ENCODE assay signal across 16 mouse cellular contexts in the genomic region with DNA sequence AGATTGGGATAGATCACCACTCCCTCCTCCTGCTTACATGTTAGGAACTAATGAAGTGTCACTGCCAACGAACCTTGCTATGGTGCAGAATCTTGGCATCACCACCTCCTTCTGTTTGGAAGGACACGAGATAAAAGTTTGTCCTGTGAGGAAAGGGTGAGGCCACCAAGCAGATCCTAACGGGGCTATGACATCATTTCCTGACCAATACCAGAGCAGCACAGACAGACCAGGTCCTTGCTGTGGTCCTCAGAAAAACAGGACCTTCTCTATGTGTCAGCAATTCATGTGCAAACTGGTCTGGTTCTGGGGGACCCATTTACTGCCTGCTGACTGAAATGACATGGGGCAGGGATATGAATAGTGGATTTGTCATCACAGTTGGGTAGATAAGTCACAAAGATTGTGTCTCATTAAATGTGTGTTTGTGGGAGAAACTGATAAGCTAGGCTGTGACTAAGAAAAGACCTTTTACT.
DNase-seq lines count a peak whose midpoint lies in the region; ATAC-seq and TF ChIP-seq lines count a peak whose summit lies in the region.
"Had no signal": no experiment of that assay in that cellular context is flagged by ENCODE, and none has a peak within 500 bp of the region (broad histone marks: within the 10 kb centered on the region; RNA-seq: fewer than 3 reads in every experiment).

No protein-coding gene starts in this region.

- no peaks in the 10 kb centered on the region for H3K27me3 ChIP-seq in forebrain, embryonic 15.5 days
- no peaks in the 10 kb centered on the region for H3K27me3 ChIP-seq in forebrain, postnatal 0 days (ENCODE audit: insufficient read depth, low read length)
- no peaks in the 10 kb centered on the region for H3K27me3 ChIP-seq in MEL (ENCODE audit: control insufficient read depth in 1 of 2, insufficient read depth in 2 of 2, low read length in 2 of 2)
- H3K27me3 ChIP-seq in hindbrain, embryonic 11.5 days (ENCODE audit: control insufficient read depth, insufficient read depth, low read length), result no peaks in the 10 kb centered on the region
- H3K27me3 ChIP-seq: limb, embryonic 12.5 days had no signal

- peaks cover 2% of the 10 kb centered on the region for H3K36me3 ChIP-seq in forebrain, embryonic 15.5 days
- peaks cover 16% of the 10 kb centered on the region for H3K36me3 ChIP-seq in forebrain, postnatal 0 days (ENCODE audit: insufficient read depth)
- peaks cover 2 to 23% of the 10 kb centered on the region in 2 experiments; a peak in 3 of 4 replicates for H3K36me3 ChIP-seq in MEL (ENCODE audit: control insufficient read depth in 1 of 2, insufficient read depth in 2 of 2, low read length in 2 of 2)
- H3K36me3 ChIP-seq in macrophage (ENCODE audit: inconsistent target), result peaks cover 8% of the 10 kb centered on the region; the same call in 1 of the 2 replicates
- H3K36me3 ChIP-seq in hindbrain, embryonic 11.5 days (ENCODE audit: control insufficient read depth, insufficient read depth, low read length), result no peaks in the 10 kb centered on the region; the same call in 1 of the 2 replicates

- no peak for TF ChIP-seq POLR2A in MEL (IDR thresholded peaks at IDR 0.05; ENCODE audit: control insufficient read depth in 1 of 2, insufficient read depth in 1 of 2, low read depth in 1 of 2, low read length in 2 of 2, poor library complexity in 1 of 2)

- no peak overlapping the region for H3K4me2 ChIP-seq in forebrain, embryonic 15.5 days (replicated peaks)
- no peak overlapping the region for H3K4me2 ChIP-seq in forebrain, postnatal 0 days (ENCODE audit: low read depth)
- no peak overlapping the region for H3K4me2 ChIP-seq in hindbrain, embryonic 11.5 days (replicated peaks; ENCODE audit: low read depth, low read length)
- H3K4me2 ChIP-seq: limb, embryonic 12.5 days had no signal

- no peak overlapping the region for H3K9ac ChIP-seq in forebrain, embryonic 15.5 days (replicated peaks)
- no peak overlapping the region for H3K9ac ChIP-seq in forebrain, postnatal 0 days
- H3K9ac ChIP-seq in MEL (ENCODE audit: control insufficient read depth, low read depth, low read length, poor library complexity, severe bottlenecking), result no peak overlapping the region
- H3K9ac ChIP-seq in hindbrain, embryonic 11.5 days (ENCODE audit: low read depth, low read length), result no peak overlapping the region
- H3K9ac ChIP-seq: limb, embryonic 12.5 days had no signal

- H3K4me3 ChIP-seq in forebrain, embryonic 15.5 days, result no peak overlapping the region
- H3K4me3 ChIP-seq in forebrain, postnatal 0 days (ENCODE audit: low read depth, low read length), result no peak overlapping the region
- H3K4me3 ChIP-seq in layer of hippocampus, adult 2 months, result no peak overlapping the region
- H3K4me3 ChIP-seq in MEL (ENCODE audit: control insufficient read depth in 1 of 2, insufficient read depth in 1 of 2, low read depth in 2 of 2, low read length in 2 of 2) (no peak overlapping the region), macrophage (ENCODE audit: inconsistent target) (no peak overlapping the region)
- H3K4me3 ChIP-seq in hindbrain, embryonic 11.5 days (ENCODE audit: low read depth, low read length), result no peak overlapping the region
- H3K4me3 ChIP-seq: left cerebral cortex, adult 2 months; limb, embryonic 12.5 days had no signal

- H3K4me1 ChIP-seq in forebrain, embryonic 15.5 days, result peaks cover 10% of the 10 kb centered on the region; the same call in 1 of the 2 replicates
- no peaks in the 10 kb centered on the region for H3K4me1 ChIP-seq in forebrain, postnatal 0 days (ENCODE audit: insufficient read depth)
- peaks cover 10 to 20% of the 10 kb centered on the region in 2 experiments for H3K4me1 ChIP-seq in MEL (ENCODE audit: control insufficient read depth in 1 of 2, insufficient read depth in 2 of 2, low read length in 2 of 2)
- H3K4me1 ChIP-seq in hindbrain, embryonic 11.5 days (replicated peaks; ENCODE audit: control insufficient read depth, insufficient read depth, low read length), result no peaks in the 10 kb centered on the region

- H3K79me2 ChIP-seq in MEL (ENCODE audit: control insufficient read depth, insufficient read depth, low read length, poor library complexity) (no peaks in the 10 kb centered on the region), macrophage (ENCODE audit: inconsistent target) (no peaks in the 10 kb centered on the region)

- TF ChIP-seq RAD21 in MEL (IDR thresholded peaks at IDR 0.05; ENCODE audit: low read depth, low read length), result no peak

- no peaks in the 10 kb centered on the region for H3K9me3 ChIP-seq in forebrain, embryonic 15.5 days
- H3K9me3 ChIP-seq in forebrain, postnatal 0 days (ENCODE audit: low read length), result no peaks in the 10 kb centered on the region; the same call in 1 of the 2 replicates
- no peaks in the 10 kb centered on the region for H3K9me3 ChIP-seq in MEL (replicated peaks; ENCODE audit: insufficient read depth, low read length)
- H3K9me3 ChIP-seq in hindbrain, embryonic 11.5 days (ENCODE audit: control insufficient read depth, low read length), result no peaks in the 10 kb centered on the region
- H3K9me3 ChIP-seq: limb, embryonic 12.5 days had no signal

- peak; percentile 69 to 91 for TF ChIP-seq EP300 in MEL (IDR thresholded peaks at IDR 0.05; ENCODE audit: low read depth in 1 of 2, low read length in 2 of 2)

- WGBS in forebrain, embryonic 15.5 days, result 48% methylated on average over 3 of the region's 3 CpGs
- WGBS in forebrain, postnatal 0 days, result 54% methylated on average over 3 of the region's 3 CpGs
- 59% methylated on average over 3 of the region's 3 CpGs for WGBS in macrophage (ENCODE audit: missing documents)
- 87% methylated on average over 3 of the region's 3 CpGs for WGBS in hindbrain, embryonic 11.5 days

- DNase-seq in forebrain, postnatal 0 days, result no peak
- no peak for DNase-seq in layer of hippocampus, adult 2 months (ENCODE audit: low spot score in 2 of 2)
- DNase-seq in layer of hippocampus, postnatal 10 days (ENCODE audit: low spot score in 2 of 2), result no peak
- peak; percentile 64 for DNase-seq in MEL (ENCODE audit: low read depth, low spot score)
- no peak for DNase-seq in hindbrain, embryonic 11.5 days (ENCODE audit: low spot score)
- DNase-seq in right cerebral cortex, adult 18-20 months, result no peak
- DNase-seq: B cell, adult 2 months; embryo, embryonic 11 days; gastrocnemius, postnatal 36 days; kidney, adult 9 months; thymus, postnatal 36 days had no signal

- 0 out of 2 replicates have a peak overlapping the region, but pooled peaks have one; percentile 23 for H3K27ac ChIP-seq in forebrain, embryonic 15.5 days (replicated peaks)
- no peak overlapping the region for H3K27ac ChIP-seq in forebrain, postnatal 0 days (ENCODE audit: low read depth, low read length)
- H3K27ac ChIP-seq in layer of hippocampus, adult 2 months, result peak overlapping the region; percentile 18; the same call in 1 of the 2 replicates
- H3K27ac ChIP-seq in MEL (ENCODE audit: control insufficient read depth, low read depth, low read length) (peak overlapping the region; percentile 58), macrophage (peak overlapping the region; percentile 50)
- no peak overlapping the region for H3K27ac ChIP-seq in hindbrain, embryonic 11.5 days (ENCODE audit: low read depth, low read length)
- H3K27ac ChIP-seq: left cerebral cortex, adult 2 months; limb, embryonic 12.5 days; stomach, postnatal 0 days had no signal

- TF ChIP-seq CTCF in forebrain, postnatal 0 days (IDR thresholded peaks at IDR 0.05; ENCODE audit: low read depth), result no peak
- no peak for TF ChIP-seq CTCF in layer of hippocampus, adult 2 months (conservative IDR thresholded peaks at IDR 0.05)
- no peak for TF ChIP-seq CTCF in MEL (IDR thresholded peaks at IDR 0.05 in 2 of 3, conservative IDR thresholded peaks at IDR 0.05 in 1 of 3; ENCODE audit: control insufficient read depth in 1 of 3, insufficient read depth in 1 of 3, low read depth in 2 of 3, low read length in 3 of 3, poor library complexity in 1 of 3, severe bottlenecking in 1 of 3)

- no peak for ATAC-seq in forebrain, embryonic 15.5 days (replicated peaks)
- ATAC-seq in forebrain, postnatal 0 days, result no peak
- ATAC-seq in hindbrain, embryonic 11.5 days (ENCODE audit: low FRiP score), result no peak

TF ChIP-seq in MEL, 35 proteins besides CTCF, POLR2A, EP300 and RAD21:
- TF ChIP-seq GATA1 (IDR thresholded peaks at IDR 0.05; ENCODE audit: low read depth, low read length) (peak; percentile 91), CHD1 (IDR thresholded peaks at IDR 0.05; ENCODE audit: low read depth, low read length) (no peak), NELFE (IDR thresholded peaks at IDR 0.05; ENCODE audit: low read depth, low read length) (no peak), MYB (IDR thresholded peaks at IDR 0.05; ENCODE audit: low read depth, low read length) (no peak), TCF12 (IDR thresholded peaks at IDR 0.05; ENCODE audit: low read depth, low read length) (peak; percentile 82), MYC (IDR thresholded peaks at IDR 0.05; ENCODE audit: low read depth, low read length) (0 out of 2 replicates have a peak, but pooled peaks have one; percentile 23), ZC3H11A (IDR thresholded peaks at IDR 0.05; ENCODE audit: low read depth, low read length) (no peak), TAL1 (IDR thresholded peaks at IDR 0.05; ENCODE audit: low read length) (0 out of 2 replicates have a peak, but pooled peaks have one; percentile 21), MXI1 (IDR thresholded peaks at IDR 0.05; ENCODE audit: low read depth, low read length) (peak; percentile 28; the same call in 1 of the 2 replicates), ETS1 (IDR thresholded peaks at IDR 0.05; ENCODE audit: low read depth, low read length) (peak; percentile 76), ZNF384 (IDR thresholded peaks at IDR 0.05; ENCODE audit: low read depth, low read length) (no peak), POLR2AphosphoS5 (IDR thresholded peaks at IDR 0.05; ENCODE audit: borderline replicate concordance, low read depth, low read length) (no peak), SMC3 (IDR thresholded peaks at IDR 0.05; ENCODE audit: low read depth, low read length) (no peak), UBTF (IDR thresholded peaks at IDR 0.05; ENCODE audit: borderline replicate concordance, insufficient read depth, low read depth, low read length) (no peak), SIN3A (IDR thresholded peaks at IDR 0.05; ENCODE audit: low read length) (0 out of 2 replicates have a peak, but pooled peaks have one; percentile 45), JUND (IDR thresholded peaks at IDR 0.05; ENCODE audit: low read depth, low read length) (no peak), USF2 (IDR thresholded peaks at IDR 0.05; ENCODE audit: borderline replicate concordance in 1 of 2, insufficient read depth in 1 of 2, low read depth in 1 of 2, low read length in 2 of 2) (no peak), MAZ (IDR thresholded peaks at IDR 0.05; ENCODE audit: low read depth, low read length) (no peak), RCOR1 (IDR thresholded peaks at IDR 0.05; ENCODE audit: low read depth, low read length) (peak; percentile 83), MAFK (IDR thresholded peaks at IDR 0.05; ENCODE audit: borderline replicate concordance, low read depth, low read length) (0 out of 2 replicates have a peak, but pooled peaks have one; percentile 16)

Comparison
In these comparisons a context has a peak if more than half of its experiments do, and no peak if none do; other contexts are left out.
1. H3K27ac ChIP-seq: peak in forebrain, embryonic 15.5 days (single experiment), layer of hippocampus, adult 2 months (single experiment), MEL (single experiment) and macrophage (single experiment); none in forebrain, postnatal 0 days (single experiment) and hindbrain, embryonic 11.5 days (single experiment).